Mouse (Mus musculus): Measurements from ENCODE around the gene Ift43.

DNA sequence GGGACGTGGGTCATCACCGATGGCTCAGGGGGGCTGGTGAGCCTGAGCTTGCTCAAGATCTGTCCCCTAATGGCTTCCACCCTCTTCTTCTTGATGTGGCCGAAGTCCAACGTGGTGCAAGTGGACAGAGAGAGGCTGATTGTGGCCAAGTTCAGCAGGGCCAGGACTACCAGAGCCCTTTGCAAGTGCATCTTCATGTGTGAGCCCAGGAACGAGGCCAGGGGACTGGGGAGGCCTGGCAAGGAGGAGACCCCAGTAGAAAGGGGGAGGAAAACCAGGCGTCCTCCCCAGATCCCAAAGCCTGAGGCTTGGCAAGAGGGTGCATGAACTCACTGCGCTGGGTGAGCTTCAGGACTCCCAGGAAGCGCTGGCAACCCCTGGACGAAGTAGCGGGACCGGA lies 4.6 kb upstream of the Ift43 start:
- TF ChIP-seq CTCF (IDR thresholded peaks at IDR 0.05; ENCODE audit: borderline replicate concordance, insufficient read depth, low read length) (no peak), POLR2A (IDR thresholded peaks at IDR 0.05; ENCODE audit: low read depth, low read length) (peak; percentile 49)
